Mouse (Mus musculus) C2C12 (cell line): Measurements from ENCODE around the gene Pcnx. TPM values are rescaled to one million over a fixed set of nuclear protein-coding genes. Genes with fewer than 3 reads are reported as not detected.
"Not testable (repeated sequence)": the region's sequence is repeated elsewhere in the genome, so short reads cannot be mapped to it uniquely, and the experiment has no call there.

Experiments
- H3K27me3 ChIP-seq: one replicate; pipeline ENCODE4 v1.6.1; 2011; ENCODE audit not compliant: control insufficient read depth, insufficient read depth, insufficient read length
- H3K36me3 ChIP-seq: one replicate; pipeline ENCODE4 v1.6.1; 2011; ENCODE audit not compliant: control insufficient read depth, insufficient read depth
- H3K4me3 ChIP-seq: one replicate; pipeline ENCODE4 v1.5.1; 2011; ENCODE audit warnings: mild to moderate bottlenecking, control low read depth; ENCODE audit not compliant: poor library complexity, insufficient read depth, severe bottlenecking
- H3K79me2 ChIP-seq: one replicate; pipeline ENCODE4 v1.6.1; 2011; ENCODE audit not compliant: control insufficient read depth, insufficient read depth
- H3K79me3 ChIP-seq: one replicate; pipeline ENCODE4 v1.6.1; 2011; ENCODE audit warnings: low read depth, control low read depth
- H3ac ChIP-seq: one replicate; pipeline ENCODE3; 2011; ENCODE audit warnings: low read depth; ENCODE audit not compliant: control insufficient read depth, insufficient read length
- CTCF ChIP-seq: IDR thresholded peaks from one replicate; pipeline ENCODE4 v1.5.1; 2011; ENCODE audit not compliant: control insufficient read depth, insufficient read depth, insufficient read length
- FOSL1 ChIP-seq: IDR thresholded peaks from one replicate; pipeline ENCODE4 v1.8.0; 2011; ENCODE audit warnings: mild to moderate bottlenecking, low read length; ENCODE audit not compliant: poor library complexity, insufficient read depth, severe bottlenecking
- MYOD1 ChIP-seq: IDR thresholded peaks from one replicate; pipeline ENCODE4 v1.6.1; 2011; ENCODE audit warnings: low read depth; ENCODE audit not compliant: control insufficient read depth, insufficient read length
- MYOG ChIP-seq: IDR thresholded peaks from one replicate; pipeline ENCODE4 v1.6.1; 2011; ENCODE audit not compliant: control insufficient read depth, insufficient read length; ENCODE audit errors: extremely low read depth
- USF1 ChIP-seq: IDR thresholded peaks from one replicate; pipeline ENCODE4 v1.6.1; 2011; ENCODE audit warnings: low read depth, mild to moderate bottlenecking, control low read depth, moderate library complexity
- polyA plus RNA-seq: library from polyadenylated mRNA; unstranded; fragments of >200 nt; fragmentation: generic; extraction: Trizol; gene quantifications from one replicate; pipeline ENCODE4 v1.2.1, GENCODE M21; 2012; ENCODE audit warnings: missing spikeins

Gene Pcnx
- polyA plus RNA-seq, 1 experiment = 9.1 TPM

DNA sequence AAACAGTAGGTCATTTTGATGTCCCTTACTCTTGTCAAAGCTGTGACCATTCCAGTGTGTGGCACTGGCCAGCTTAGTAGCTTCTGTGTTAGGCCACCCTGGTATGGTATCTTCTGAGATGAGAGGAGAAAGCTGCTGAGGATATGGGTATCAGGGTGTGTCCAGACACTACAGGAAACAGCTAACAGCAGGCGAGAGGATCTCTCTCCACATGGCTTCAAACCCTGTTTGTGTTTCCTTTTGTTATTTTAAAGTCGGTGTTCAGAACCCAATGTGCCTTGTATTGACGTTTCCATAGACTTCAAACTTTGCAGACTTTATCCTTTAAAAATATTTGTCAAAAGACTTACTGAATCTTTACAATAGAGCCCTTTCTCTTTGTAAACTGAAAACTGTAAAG lies 137.7 kb downstream of the Pcnx start:
- H3K79me3 ChIP-seq = no peaks in the 10 kb centered on the region
- no peak overlapping the region for H3ac ChIP-seq
- H3K27me3 ChIP-seq = no peaks in the 10 kb centered on the region
- no peak for TF ChIP-seq USF1
- TF ChIP-seq MYOD1 = no peak
- no peak for TF ChIP-seq CTCF
- TF ChIP-seq FOSL1 = no peak
- TF ChIP-seq MYOG = no peak
- no peak overlapping the region for H3K4me3 ChIP-seq
- no peaks in the 10 kb centered on the region for H3K36me3 ChIP-seq
- no peaks in the 10 kb centered on the region for H3K79me2 ChIP-seq

DNA sequence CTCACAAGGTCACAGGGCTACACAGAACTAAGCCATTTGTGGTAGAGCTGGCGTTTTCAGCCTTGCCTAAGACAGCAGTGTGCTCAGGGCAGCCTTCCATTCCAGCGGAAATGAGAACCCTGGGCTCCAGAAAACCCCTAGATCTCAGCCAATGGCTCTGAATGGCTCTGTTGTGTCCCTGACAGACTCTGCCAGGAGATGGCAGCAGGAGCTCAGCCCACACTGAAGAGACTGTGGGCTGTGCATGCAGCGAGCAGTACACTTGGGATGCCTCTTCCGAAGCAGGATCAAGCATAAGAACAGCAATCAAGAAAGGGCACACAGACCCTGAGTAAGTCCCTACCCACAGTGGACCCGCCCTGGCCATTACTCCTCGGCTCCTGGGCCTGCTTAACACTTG lies 142.9 kb downstream of the Pcnx start:
- not testable (repeated sequence) for H3K4me3 ChIP-seq, H3K27me3 ChIP-seq, H3K79me2 ChIP-seq, H3K79me3 ChIP-seq, H3ac ChIP-seq, H3K36me3 ChIP-seq

DNA sequence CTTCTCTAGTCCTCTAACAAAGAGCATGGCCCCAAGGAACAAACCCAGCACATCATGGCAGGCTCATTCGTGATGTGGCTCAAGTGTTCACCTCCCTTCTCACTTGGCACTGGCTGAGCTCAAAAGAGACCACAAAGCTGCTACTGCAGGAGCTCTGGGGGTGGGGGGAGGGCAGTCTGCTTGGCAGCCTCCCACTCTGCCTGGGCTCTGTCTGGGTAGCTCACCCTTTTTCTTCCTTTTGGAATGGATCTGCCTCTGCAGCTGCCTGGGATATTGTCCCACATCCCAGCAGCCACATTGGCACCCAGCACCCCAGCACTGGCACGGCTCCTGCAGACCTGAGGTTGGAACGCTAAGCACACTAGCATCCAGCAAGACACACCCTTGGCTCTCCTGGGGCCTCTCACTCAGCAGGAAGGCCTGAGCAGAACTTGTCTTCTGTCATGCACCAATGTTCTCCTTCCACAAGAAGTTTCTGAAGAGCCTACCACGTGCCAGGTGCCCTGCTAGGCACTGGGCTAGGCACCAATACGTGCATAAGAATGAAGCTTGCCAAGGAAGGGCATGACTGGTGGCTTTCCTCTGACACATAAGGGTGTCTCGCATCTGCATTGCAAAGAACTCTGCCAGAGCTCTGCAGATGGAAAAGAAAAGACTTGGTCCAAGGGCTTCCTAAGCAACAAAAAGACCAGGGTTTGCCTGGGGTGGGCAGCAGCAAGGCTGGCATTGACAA lies 166.2 kb downstream of the Pcnx start:
- H3K27me3 ChIP-seq, H3K79me2 ChIP-seq, H3ac ChIP-seq, H3K79me3 ChIP-seq, H3K36me3 ChIP-seq, H3K4me3 ChIP-seq: not testable (repeated sequence)

DNA sequence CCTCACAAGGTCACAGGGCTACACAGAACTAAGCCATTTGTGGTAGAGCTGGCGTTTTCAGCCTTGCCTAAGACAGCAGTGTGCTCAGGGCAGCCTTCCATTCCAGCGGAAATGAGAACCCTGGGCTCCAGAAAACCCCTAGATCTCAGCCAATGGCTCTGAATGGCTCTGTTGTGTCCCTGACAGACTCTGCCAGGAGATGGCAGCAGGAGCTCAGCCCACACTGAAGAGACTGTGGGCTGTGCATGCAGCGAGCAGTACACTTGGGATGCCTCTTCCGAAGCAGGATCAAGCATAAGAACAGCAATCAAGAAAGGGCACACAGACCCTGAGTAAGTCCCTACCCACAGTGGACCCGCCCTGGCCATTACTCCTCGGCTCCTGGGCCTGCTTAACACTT lies 173.7 kb downstream of the Pcnx start:
- H3K4me3 ChIP-seq, H3K27me3 ChIP-seq, H3K79me2 ChIP-seq, H3K36me3 ChIP-seq, H3ac ChIP-seq, H3K79me3 ChIP-seq: not testable (repeated sequence)

DNA sequence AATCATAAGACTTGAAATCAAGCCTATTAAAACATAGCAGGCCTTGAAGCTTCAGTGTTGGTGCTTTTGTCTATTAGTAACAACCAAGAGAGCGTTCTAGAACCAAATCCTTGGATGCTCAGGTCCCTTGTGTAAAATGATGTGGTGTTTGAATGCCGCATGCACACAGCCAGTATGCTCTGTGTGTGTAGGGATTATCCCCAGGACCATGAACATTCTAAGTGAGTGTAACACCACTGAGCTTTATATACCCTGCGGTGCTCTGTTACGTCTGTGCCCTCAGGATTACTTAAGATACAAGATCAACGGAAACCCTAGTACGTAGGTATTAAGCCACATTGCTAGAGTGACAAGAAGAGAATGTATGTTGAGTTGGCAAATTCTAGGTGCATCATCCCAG lies 174.2 kb downstream of the Pcnx start:
- not testable (repeated sequence) for H3K36me3 ChIP-seq, H3K79me2 ChIP-seq, H3ac ChIP-seq, H3K27me3 ChIP-seq, H3K4me3 ChIP-seq, H3K79me3 ChIP-seq

DNA sequence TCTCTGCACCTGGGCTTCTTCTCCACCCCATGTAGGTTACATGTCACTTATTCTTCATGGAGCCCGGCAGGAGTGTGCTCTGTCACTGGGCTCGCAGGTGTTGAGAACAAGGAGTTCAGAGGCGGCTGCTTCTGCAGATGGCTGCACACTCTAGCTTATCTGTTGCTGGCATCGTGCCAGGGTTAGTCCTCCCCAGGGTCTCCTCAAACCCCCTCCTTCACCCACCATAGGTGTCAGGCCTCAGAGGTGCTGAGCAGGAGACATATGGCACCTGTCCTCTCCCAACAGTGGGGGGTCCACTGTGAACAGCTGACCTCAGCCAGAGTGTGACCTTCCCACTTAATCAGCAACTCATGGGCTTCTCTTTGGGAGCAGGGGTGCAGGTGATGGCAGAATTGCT lies 184.3 kb downstream of the Pcnx start:
- H3K79me2 ChIP-seq, H3K27me3 ChIP-seq, H3K4me3 ChIP-seq, H3K79me3 ChIP-seq, H3ac ChIP-seq, H3K36me3 ChIP-seq: not testable (repeated sequence)

Other genes with a start within 250 kb of the Pcnx start
- 11.2 TPM for gene Ttc9, start 228.8 kb upstream of the Pcnx start, polyA plus RNA-seq
- gene Map3k9, start 78.8 kb upstream of the Pcnx start, polyA plus RNA-seq = 0.29 TPM